Mouse (Mus musculus) thymus, postnatal 0 days (tissue): ENCODE measurements around the gene Mest. TPM values are rescaled to one million over a fixed set of nuclear protein-coding genes. Genes with fewer than 3 reads are reported as not detected.
A peak's percentile ranks its signal among the peaks of the same experiment; 100 is the strongest.

Experiments used
- DNase-seq: peaks from one replicate; pipeline ENCODE4 v3.0.0-alpha.2; 2015; ENCODE audit warnings: low spot score
- microRNA counts: library from miRNA; unstranded; fragments of <30 nt; microRNA quantifications from one replicate; lab custom pipeline; 2015
- microRNA-seq: library from miRNA; unstranded; fragments of <30 nt; microRNA quantifications from one replicate; pipeline ENCODE4, GENCODE M21; 2016; ENCODE audit warnings: borderline number of aligned reads
- polyA plus RNA-seq: library from polyadenylated mRNA; unstranded; fragments of >200 nt; fragmentation: Nextera tagmentation; extraction: Ambion mirVana; gene quantifications from 2 replicates; pipeline ENCODE4 v1.2.1, GENCODE M21; 2015

Gene Mest
- polyA plus RNA-seq, 1 experiment from 2014 or later, result 55.0 TPM

DNA sequence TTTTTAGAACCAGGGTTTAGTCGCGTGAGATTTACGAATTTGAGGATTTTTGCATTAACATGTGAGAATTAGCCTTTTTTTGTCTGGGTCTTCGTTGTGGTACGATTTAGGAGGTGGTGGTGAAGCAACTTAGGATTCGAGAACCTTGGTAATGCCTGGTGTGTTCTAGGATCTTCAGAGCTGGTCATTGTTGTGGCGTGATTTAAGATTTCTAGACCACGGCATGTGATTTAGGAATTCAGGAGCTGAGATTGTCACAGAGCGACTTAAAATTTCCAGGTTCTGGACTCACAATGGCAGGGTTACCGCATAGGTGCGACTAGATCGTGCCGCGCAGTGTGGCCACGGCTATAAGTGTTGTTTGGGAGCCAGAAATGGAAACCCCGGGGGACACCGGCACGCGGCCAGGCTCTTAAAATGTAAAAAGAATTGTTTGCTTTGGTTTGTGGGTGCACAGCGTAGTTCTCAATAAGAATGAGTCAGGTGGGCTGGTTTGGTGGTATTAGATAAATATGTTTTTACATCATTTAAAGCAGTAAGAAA lies 15.2 kb downstream of the Mest start:
- no peak for DNase-seq

DNA sequence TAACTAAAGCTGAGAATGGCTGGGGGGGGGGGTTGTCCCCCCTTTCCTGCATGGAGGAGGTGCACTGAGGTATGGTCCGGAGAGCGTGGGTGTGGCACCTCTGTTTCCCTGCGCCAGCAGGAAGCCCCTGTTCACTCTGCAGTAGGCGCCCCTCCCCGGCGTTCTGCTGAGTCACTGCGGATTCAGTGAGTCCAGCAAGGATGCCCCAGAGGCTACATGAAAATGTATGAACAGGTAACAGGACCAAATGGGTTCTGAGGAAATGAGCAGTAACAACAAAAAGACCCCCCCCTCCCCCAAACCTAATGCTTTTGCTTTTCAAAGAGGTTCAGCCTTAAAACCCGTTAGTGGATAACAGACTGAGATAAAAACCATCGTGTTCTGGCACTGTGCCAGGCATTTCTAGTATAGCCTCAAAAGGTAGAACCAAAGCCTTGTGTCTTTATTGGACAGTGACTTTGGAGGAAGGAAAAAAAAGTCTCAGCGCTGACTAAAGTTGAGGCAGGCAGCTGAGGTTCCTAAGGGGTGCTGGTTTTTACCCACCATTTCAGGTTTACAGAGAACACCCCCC lies 15.9 kb downstream of the Mest start:
- DNase-seq, result no peak

DNA sequence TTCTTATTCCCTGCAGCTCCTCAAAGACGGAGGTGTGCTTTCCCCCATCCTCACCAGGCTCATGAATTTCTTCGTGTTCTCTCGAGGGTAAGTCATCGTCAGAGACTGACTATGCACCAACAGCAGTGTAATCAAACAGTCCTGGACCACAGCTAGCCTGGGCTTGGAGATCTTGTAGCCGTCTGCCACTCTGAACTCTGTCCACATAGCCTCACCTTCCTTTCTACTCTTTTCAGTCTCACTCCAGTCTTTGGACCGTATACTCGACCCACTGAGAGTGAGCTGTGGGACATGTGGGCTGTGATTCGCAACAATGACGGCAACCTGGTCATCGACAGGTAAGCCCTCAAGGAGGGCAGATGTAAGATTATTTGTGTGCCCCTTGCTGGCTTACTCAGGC lies 21.5 kb downstream of the Mest start:
- no peak for DNase-seq

DNA sequence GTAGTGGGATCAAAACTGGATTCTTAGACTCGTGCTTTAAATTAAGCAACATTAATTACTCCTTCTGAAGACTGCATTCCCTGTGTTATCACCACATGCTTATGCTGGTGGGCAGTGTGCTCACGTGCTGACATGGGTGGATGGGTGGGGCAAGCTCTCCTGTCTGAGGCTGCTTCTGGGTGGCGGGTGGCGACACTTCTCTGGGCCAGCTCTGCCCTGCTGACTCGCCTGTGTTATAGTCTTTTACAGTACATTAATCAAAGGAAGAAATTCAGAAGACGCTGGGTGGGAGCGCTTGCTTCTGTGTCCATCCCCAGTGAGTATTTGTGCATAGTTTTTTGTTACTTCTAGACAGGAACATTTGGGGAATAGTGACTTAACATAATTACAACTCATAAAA lies 22.2 kb downstream of the Mest start:
- no peak for DNase-seq

DNA sequence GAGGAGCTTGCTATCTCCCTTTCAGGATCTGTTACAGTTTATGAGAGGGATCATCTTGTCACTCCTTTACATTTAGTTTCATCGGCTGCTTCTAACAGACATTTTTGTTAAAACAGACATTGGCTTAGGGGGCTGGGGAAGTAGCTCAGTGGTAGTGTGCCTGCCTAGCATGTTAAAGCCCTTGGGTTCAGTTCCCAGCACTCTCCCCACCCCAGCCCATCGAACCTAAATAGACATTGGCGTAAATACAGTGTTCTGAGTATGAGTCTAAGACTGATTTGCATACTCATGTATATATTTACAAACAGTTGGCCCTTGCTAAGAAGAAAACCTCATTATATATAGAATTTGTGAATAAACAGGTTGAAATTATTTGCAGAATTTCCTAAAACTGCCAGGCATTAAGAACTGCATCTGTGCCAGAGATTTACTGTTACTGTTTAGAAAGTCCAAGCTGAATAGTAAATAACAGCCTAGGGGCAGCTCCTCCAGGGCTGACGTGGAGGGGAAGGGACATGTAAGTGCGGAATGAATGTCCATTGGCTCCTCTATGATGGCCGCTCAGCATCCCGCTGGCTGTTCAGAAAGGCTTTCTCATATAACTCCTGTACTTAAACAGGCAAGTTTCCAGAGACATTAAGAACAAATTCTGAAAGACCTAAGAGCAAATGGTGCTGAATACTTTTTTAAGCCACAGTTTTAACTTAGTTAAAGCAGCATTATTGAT lies 24.4 kb downstream of the Mest start:
- DNase-seq, result no peak

DNA sequence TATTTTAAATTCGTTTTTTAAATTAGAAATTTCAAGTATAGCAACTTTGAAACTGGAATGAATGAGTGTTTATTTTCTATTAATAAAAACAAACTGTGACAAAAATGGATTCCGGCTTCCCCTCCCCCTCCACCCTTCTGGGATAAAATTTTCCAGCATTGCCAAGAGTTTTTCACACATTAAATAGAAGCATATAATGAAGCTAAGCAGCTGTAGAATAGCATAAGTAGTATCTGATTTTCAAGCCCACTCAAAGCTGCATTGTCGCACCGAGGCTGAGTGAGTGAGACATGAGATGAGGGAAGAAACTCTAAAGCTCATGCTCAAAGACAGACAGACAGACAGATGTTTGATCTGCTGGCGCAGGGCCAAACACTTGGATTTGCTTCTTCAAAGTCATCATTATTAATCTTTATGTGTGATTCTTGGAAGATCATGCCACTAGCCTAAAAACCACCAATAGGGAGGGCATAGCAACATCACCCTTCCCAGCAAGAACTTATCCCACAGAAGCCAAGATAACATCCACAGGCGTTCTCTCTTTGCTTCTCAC lies 25.1 kb downstream of the Mest start:
- DNase-seq, result no peak

DNA sequence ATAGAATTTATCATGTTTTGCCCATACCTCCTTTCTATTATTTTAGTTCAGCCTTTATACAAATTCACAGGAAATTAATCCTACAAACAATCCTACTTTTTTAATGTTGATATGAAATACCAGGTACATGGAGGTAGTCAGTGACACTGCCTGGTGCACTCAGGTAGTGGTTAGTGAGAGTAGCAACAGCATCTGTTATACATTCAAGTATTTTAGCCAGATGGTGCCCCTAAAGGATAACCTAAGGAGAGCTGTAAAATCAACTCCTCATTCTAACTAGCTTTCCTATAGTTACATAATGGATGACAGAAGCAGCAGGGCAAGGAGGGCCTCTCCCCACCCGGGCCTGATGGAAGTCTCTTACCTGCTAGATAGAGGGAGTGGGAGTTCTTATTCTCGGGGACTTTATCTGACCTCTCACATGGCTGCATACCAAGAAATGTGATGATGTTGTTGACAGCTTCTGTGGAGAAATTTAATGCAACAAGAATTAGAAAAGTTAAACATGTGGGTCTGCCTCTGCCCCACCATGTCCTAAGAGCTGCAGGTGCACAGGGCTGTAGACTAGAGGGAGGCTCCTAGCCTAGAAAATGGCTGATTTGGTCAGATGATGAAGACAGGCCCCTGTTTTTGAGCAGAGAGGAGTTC lies 25.8 kb downstream of the Mest start:
- no peak for DNase-seq

DNA sequence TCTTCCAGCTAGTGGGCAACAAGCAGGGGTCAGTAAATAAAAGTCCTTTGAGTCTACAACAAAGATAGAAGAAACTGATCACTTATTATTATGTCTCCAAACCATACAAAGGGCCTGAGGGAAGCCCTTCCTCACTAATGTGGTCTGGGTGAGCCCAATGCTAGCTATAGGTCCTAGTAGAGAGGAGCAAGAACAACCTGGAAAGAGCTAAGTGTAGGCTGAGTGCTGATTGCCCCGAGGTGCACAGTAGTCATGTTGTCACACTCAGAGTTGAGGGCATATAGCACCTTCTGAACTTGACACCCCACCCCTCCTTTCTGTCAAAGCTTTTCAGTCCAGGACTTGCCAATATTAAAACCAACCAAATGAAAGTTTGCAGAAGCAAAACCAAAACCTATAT lies 26.5 kb downstream of the Mest start:
- no peak for DNase-seq

DNA sequence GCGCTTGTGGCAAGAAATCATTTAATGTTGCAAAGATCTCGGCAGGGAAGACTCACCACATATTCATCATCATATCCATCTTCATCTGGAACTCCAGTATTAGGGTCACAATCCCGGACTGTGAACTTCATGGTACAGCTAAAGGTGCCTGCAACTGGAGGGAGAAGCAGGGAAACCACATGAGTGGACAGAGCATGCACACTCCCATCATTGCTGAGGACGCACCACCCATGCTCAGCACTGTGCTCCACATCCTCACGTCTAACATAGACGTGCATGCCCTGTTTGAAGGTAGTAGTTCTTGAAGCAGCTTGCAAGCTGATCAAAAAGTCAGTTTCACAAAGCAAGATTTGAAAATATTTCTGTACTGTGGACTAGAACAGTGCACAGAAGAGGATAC lies 27.1 kb downstream of the Mest start:
- DNase-seq, result no peak

DNA sequence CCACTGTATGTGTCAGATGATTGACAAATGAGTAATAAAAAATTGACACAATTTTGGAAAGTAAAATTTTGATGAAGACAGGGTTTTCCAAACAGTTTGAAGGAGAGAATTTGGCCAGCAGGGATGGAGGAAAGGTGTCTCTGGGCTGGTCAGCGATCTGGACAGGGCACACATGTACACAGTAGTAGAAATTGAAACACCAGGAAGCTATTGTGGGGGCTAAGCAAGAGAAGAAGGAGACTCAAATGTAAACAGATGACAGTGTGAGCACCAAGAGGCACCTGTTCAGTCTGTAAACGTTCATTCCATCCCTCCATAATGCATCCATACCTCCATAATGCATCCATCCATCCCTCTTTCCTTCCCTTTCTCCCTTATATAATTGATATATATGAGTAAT lies 27.9 kb downstream of the Mest start:
- DNase-seq, result no peak

MicroRNA genes within 50 kb of the gene (microRNA counts, 519-probe panel; counts per million panel counts)
- 473 counts per million, percentile 71 among the panel's probes with 10 or more counts for microRNA mmu-miR-335-3p (lab: Ali Mortazavi, UCI)
- microRNA mmu-miR-335-5p (lab: Ali Mortazavi, UCI), result 6,705 counts per million, percentile 92 among the panel's probes with 10 or more counts

Small RNA genes lying within 50 kb of the gene (microRNA-seq; reads per million reads assigned to microRNA genes)
- gene Mir335, result 20,575 reads per million, percentile 96 among the genes with 10 or more reads in this experiment

Other genes with a start within 250 kb of the Mest start
- gene Tmem209, start 213.8 kb upstream of the Mest start, polyA plus RNA-seq, result 34.4 and 38.4 TPM in 2 replicates
- 0.12 and 0.13 TPM in 2 replicates for gene Ssmem1, start 213.7 kb upstream of the Mest start, polyA plus RNA-seq
- gene Cpa2, start 182.0 kb upstream of the Mest start, polyA plus RNA-seq, result 2.5 and 2.6 TPM in 2 replicates
- 0.09 TPM in 1 of 2 replicates, not detected in the other for gene Cpa4, start 155.2 kb upstream of the Mest start, polyA plus RNA-seq
- gene Cpa5, start 112.5 kb upstream of the Mest start, polyA plus RNA-seq, result not detected in 2 replicates
- gene Cpa1, start 84.3 kb upstream of the Mest start, polyA plus RNA-seq, result 0.23 and 0.30 TPM in 2 replicates
- gene Cep41, start 29.8 kb upstream of the Mest start, polyA plus RNA-seq, result 14.1 and 15.0 TPM in 2 replicates
- gene Copg2, start 173.2 kb downstream of the Mest start, polyA plus RNA-seq, result 20.7 and 21.1 TPM in 2 replicates
- 0.10 and 0.39 TPM in 2 replicates for gene Tsga13, start 192.0 kb downstream of the Mest start, polyA plus RNA-seq
- gene Klf14, start 235.5 kb downstream of the Mest start, polyA plus RNA-seq, result 0.83 and 1.1 TPM in 2 replicates